Mouse (Mus musculus) kidney, postnatal 4 days (tissue): Measurements from ENCODE around the gene Ptgfrn.

ENCODE experiments used
- DNase-seq, 2 experiments: peaks; one replicate each; pipeline ENCODE4 v3.0.0; 2021; ENCODE audit warnings: mixed read lengths in 2 of 2

Gene Ptgfrn

GRCm38 (mm10) chr3:101116431-101117385 lies 6.6 kb upstream of the Ptgfrn start:
- DNase-seq, result no peak

- DNase-seq, result no peak
These were observed 2.4 kb upstream of the Ptgfrn start for GRCm38 (mm10) chr3:101112518-101112894.

- peak in 1 of 2 experiments; percentile 43 for DNase-seq
These were observed 1.9 kb upstream of the Ptgfrn start for GRCm38 (mm10) chr3:101111848-101112517.

- no peak for DNase-seq
These were observed 1.2 kb upstream of the Ptgfrn start for GRCm38 (mm10) chr3:101111321-101111720.

GRCm38 (mm10) chr3:101110838-101111103 lies 693 bp upstream of the Ptgfrn start:
- DNase-seq, result no peak

- peak; percentile 61 to 74 for DNase-seq
These were observed 488 bp downstream of the Ptgfrn start for GRCm38 (mm10) chr3:101109558-101110021.

- DNase-seq, result no peak
These were observed 1.2 kb downstream of the Ptgfrn start for GRCm38 (mm10) chr3:101108848-101109247.

GRCm38 (mm10) chr3:101108282-101108681 lies 1.8 kb downstream of the Ptgfrn start:
- DNase-seq, result no peak

- DNase-seq, result no peak
These were observed 3.8 kb downstream of the Ptgfrn start for GRCm38 (mm10) chr3:101106326-101106725.

- no peak for DNase-seq
These were observed 4.6 kb downstream of the Ptgfrn start for GRCm38 (mm10) chr3:101105486-101105885.

GRCm38 (mm10) chr3:101104883-101105282 lies 5.2 kb downstream of the Ptgfrn start:
- DNase-seq, result no peak

- no peak for DNase-seq
These were observed 6.3 kb downstream of the Ptgfrn start for GRCm38 (mm10) chr3:101103770-101104169.

GRCm38 (mm10) chr3:101102106-101102505 lies 8.0 kb downstream of the Ptgfrn start:
- DNase-seq, result no peak

- no peak for DNase-seq
These were observed 8.9 kb downstream of the Ptgfrn start for GRCm38 (mm10) chr3:101101184-101101583.

GRCm38 (mm10) chr3:101099701-101100357 lies 10.2 kb downstream of the Ptgfrn start:
- DNase-seq, result no peak

- DNase-seq, result no peak
These were observed 12.0 kb downstream of the Ptgfrn start for GRCm38 (mm10) chr3:101098073-101098472.

GRCm38 (mm10) chr3:101097146-101097800 lies 12.8 kb downstream of the Ptgfrn start:
- DNase-seq, result no peak

GRCm38 (mm10) chr3:101095761-101096449 lies 14.2 kb downstream of the Ptgfrn start:
- DNase-seq, result no peak

GRCm38 (mm10) chr3:101092202-101092601 lies 17.9 kb downstream of the Ptgfrn start:
- no peak for DNase-seq

- peak; percentile 28 to 51 for DNase-seq
These were observed 23.3 kb downstream of the Ptgfrn start for GRCm38 (mm10) chr3:101086584-101087445.

GRCm38 (mm10) chr3:101080925-101081324 lies 29.2 kb downstream of the Ptgfrn start:
- no peak for DNase-seq
